In genomic region chr16:77562852-77563251, GRCm38 (mm10) we compare ENCODE assay signal across 24 mouse cellular contexts. TPM values are rescaled to one million over a fixed set of nuclear protein-coding genes. Genes with fewer than 3 reads are reported as not detected.
"Had no signal": no experiment of that assay in that cellular context is flagged by ENCODE, and none has a peak within 500 bp of the region (broad histone marks: within the 10 kb centered on the region; RNA-seq: fewer than 3 reads in every experiment).

No protein-coding gene starts in this region.

- DNase-seq: lung, adult 18-20 months; lung, embryonic 14.5 days; lung, postnatal 10 days; lung, postnatal 4 days; right cerebral cortex, postnatal 14 days; thymus, adult 2 months; thymus, postnatal 25 days; thymus, postnatal 4 days had no signal

- ATAC-seq: midbrain, embryonic 13.5 days; midbrain, embryonic 15.5 days had no signal

- H3K4me3 ChIP-seq: midbrain, embryonic 13.5 days; midbrain, embryonic 15.5 days; neural tube, embryonic 12.5 days; stomach, embryonic 15.5 days had no signal

- H3K4me2 ChIP-seq: lung, embryonic 14.5 days; midbrain, embryonic 11.5 days; midbrain, embryonic 13.5 days; midbrain, embryonic 15.5 days; neural tube, embryonic 12.5 days; stomach, embryonic 15.5 days had no signal

- H3K36me3 ChIP-seq: midbrain, embryonic 13.5 days; midbrain, embryonic 15.5 days; neural tube, embryonic 12.5 days; stomach, embryonic 15.5 days had no signal

- H3K27ac ChIP-seq: midbrain, embryonic 13.5 days; midbrain, embryonic 15.5 days; neural tube, embryonic 12.5 days; stomach, embryonic 15.5 days; stomach, postnatal 0 days had no signal

- H3K27me3 ChIP-seq: midbrain, embryonic 13.5 days; midbrain, embryonic 15.5 days; neural tube, embryonic 12.5 days; stomach, embryonic 15.5 days had no signal

- H3K4me1 ChIP-seq: midbrain, embryonic 13.5 days; midbrain, embryonic 15.5 days; neural tube, embryonic 12.5 days; stomach, embryonic 15.5 days had no signal

- H3K9me3 ChIP-seq: midbrain, embryonic 13.5 days; midbrain, embryonic 15.5 days; neural tube, embryonic 12.5 days; stomach, embryonic 15.5 days had no signal

- H3K9ac ChIP-seq: lung, embryonic 14.5 days; midbrain, embryonic 13.5 days; midbrain, embryonic 15.5 days; neural tube, embryonic 12.5 days; stomach, embryonic 15.5 days had no signal

RNA-seq across cellular contexts. Expression of gene Gm11146, which starts 39.0 kb away (rescaled TPM):
- total RNA-seq: megakaryocyte, adult 5-6 weeks; megakaryocyte-erythroid progenitor cell, adult 5-6 weeks; midbrain, postnatal 0 days; monocyte, adult 5-6 weeks; neutrophil, adult 5-6 weeks had no signal
- polyA plus RNA-seq: lung, embryonic 14.5 days; lung, embryonic 16.5 days; midbrain, embryonic 11.5 days; midbrain, embryonic 13.5 days; midbrain, embryonic 15.5 days; midbrain, postnatal 0 days; neural tube, embryonic 12.5 days; neural tube, embryonic 14.5 days; spleen, adult 2 months; stomach, embryonic 15.5 days; stomach, postnatal 0 days; testis, adult 2 months; thymus, adult 2 months; urinary bladder, adult 2 months had no signal
